Mouse (Mus musculus) hindbrain, embryonic 12.5 days (tissue): ENCODE measurements around the gene Ldhd. TPM values are rescaled to one million over a fixed set of nuclear protein-coding genes. Genes with fewer than 3 reads are reported as not detected.

Experiments
- ATAC-seq: fragments of 200-750 bp; cut with Nextera tagmentation; 2 replicates; pipeline ENCODE4 v1.8.0; 2017; ENCODE audit warnings: moderate TSS enrichment; ENCODE audit not compliant: low FRiP score
- H3K27ac ChIP-seq: fragments of 300-500 bp; sonication (generic); 2 replicates; pipeline ENCODE4 v1.5.1; 2016; ENCODE audit warnings: mild to moderate bottlenecking
- H3K27me3 ChIP-seq: fragments of 300-500 bp; sonication (generic); 2 replicates; pipeline ENCODE4 v1.6.1; 2016; ENCODE audit warnings: mild to moderate bottlenecking
- H3K36me3 ChIP-seq: fragments of 300-500 bp; sonication (generic); 2 replicates; pipeline ENCODE4 v1.6.1; 2016; ENCODE audit warnings: mild to moderate bottlenecking
- H3K4me1 ChIP-seq: fragments of 300-500 bp; sonication (generic); 2 replicates; pipeline ENCODE4 v1.6.1; 2016
- H3K4me2 ChIP-seq: fragments of 300-500 bp; sonication (generic); replicated peaks from 2 replicates; pipeline ENCODE4 v1.6.1; 2016; ENCODE audit warnings: mild to moderate bottlenecking
- H3K4me3 ChIP-seq: fragments of 300-500 bp; sonication (generic); 2 replicates; pipeline ENCODE4 v1.5.1; 2016; ENCODE audit warnings: mild to moderate bottlenecking
- H3K9ac ChIP-seq: fragments of 300-500 bp; sonication (generic); 2 replicates; pipeline ENCODE4 v1.6.1; 2016; ENCODE audit warnings: mild to moderate bottlenecking, moderate library complexity
- H3K9me3 ChIP-seq: fragments of 300-500 bp; sonication (generic); replicated peaks from 2 replicates; pipeline ENCODE4 v1.6.1; 2016; ENCODE audit warnings: mild to moderate bottlenecking
- WGBS: fragments of 180-500 bp; shearing (Covaris S2); methylation state at CpG from one replicate; pipeline ENCODE4 v1.1.7; 2016; 5-methylcytosine and 5-hydroxymethylcytosine counted together
- polyA plus RNA-seq: library from polyadenylated mRNA; unstranded; fragments of >200 nt; fragmentation: Nextera tagmentation; extraction: Ambion mirVana; gene quantifications from 2 replicates; pipeline ENCODE4 v1.2.1, GENCODE M21; 2016

The Ldhd gene
- polyA plus RNA-seq, 1 experiment from 2014 or later: 0.50 TPM

DNA sequence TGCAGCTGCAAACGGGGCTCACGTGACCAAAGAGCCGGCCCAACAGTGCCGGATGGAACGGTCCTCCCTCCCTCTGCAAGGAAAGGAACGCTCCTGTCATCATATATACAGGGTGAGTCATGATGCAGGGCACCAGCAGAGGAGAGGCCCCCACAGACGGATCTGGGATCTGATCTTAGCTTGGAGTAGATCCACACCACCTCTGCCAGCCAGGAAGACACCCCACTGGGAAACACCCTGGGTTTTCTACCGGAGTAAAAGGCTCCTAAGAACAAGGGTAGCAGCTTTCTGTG is 3.7 kb downstream of the Ldhd start:
- Histone ChIP-seq H3K36me3 (peaks cover 25% of the 10 kb centered on the region; the same call in 1 of the 2 replicates), H3K4me2 (no peak overlapping the region), H3K27me3 (no peaks in the 10 kb centered on the region), H3K9ac (no peak overlapping the region), H3K4me1 (peaks cover 6% of the 10 kb centered on the region), H3K9me3 (no peaks in the 10 kb centered on the region), H3K4me3 (no peak overlapping the region), H3K27ac (no peak overlapping the region)
- no peak for ATAC-seq
- WGBS: 83% methylated on average over 8 of the region's 8 CpGs

DNA sequence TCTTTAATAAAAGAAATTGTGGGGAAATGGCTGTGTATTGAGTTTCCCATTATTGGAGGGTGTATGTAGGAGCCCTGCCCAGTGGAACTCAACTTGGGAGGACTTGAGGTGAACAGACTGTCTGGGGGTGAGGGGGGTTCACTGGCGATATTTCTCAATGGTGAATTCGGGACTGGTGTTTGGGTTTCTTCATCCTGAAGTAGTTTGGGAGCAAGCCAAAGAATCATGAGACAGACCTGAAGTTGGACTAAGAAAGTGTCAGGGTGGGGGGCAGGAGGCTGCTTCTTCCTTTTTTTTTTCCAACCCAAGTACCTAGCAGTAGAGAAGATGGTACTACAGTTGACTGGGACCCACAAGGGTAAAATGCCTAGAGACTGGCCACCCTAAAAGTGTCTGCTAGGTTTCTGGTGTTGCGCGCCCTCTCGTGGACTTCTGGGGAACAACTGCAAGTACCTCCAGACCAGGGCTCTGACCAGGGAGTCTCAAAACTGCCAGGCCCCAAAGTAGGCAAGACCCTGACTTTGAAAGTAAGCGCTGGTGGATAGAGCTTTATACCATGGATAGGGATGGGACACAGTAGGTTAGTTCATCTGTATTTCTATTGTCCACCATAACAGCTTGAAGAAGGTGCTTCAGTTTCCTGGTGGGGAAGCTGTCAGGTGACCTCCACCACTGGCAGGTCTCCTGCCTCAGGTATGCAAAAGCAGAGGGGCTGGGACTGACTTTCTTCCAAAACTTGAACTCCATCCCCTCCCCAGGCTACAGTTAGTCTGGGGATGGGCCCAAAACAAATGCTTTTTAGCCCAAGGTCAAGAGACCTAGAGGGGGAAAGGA is 4.3 kb downstream of the Ldhd start:
- H3K27me3 ChIP-seq: no peaks in the 10 kb centered on the region
- no peak overlapping the region for H3K27ac ChIP-seq
- no peak overlapping the region for H3K4me3 ChIP-seq
- H3K4me1 ChIP-seq: peaks cover 9% of the 10 kb centered on the region
- H3K9me3 ChIP-seq: no peaks in the 10 kb centered on the region
- H3K36me3 ChIP-seq: peaks cover 29% of the 10 kb centered on the region; the same call in 1 of the 2 replicates
- H3K9ac ChIP-seq: no peak overlapping the region
- H3K4me2 ChIP-seq: no peak overlapping the region
- ATAC-seq: no peak
- 33% methylated on average over 6 of the region's 6 CpGs for WGBS

DNA sequence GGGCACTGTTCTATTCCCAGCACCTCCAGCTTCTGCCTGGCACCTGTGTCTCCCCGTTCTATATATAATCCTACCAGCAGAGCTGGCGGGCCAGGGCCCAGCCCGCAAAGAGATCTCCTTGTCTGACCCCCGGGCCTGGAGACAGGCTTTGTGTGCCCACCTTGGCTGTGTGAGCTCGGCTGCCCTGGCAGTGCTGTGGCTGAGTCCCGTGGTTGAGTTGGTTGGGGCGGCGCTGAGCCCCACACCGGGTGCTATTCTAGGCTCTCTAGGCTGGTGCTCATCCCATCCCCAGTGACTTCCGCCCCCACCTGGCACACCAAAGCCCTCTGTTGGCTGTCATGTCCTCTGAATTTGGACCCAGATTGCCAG is 5.3 kb downstream of the Ldhd start:
- no peaks in the 10 kb centered on the region for H3K9me3 ChIP-seq
- H3K4me1 ChIP-seq: peaks cover 9% of the 10 kb centered on the region
- no peaks in the 10 kb centered on the region for H3K27me3 ChIP-seq
- H3K27ac ChIP-seq: no peak overlapping the region; the same call in 1 of the 2 replicates
- 92% methylated on average over 10 of the region's 10 CpGs for WGBS
- peaks cover 38% of the 10 kb centered on the region for H3K36me3 ChIP-seq
- ATAC-seq: no peak
- no peak overlapping the region for H3K4me3 ChIP-seq
- H3K4me2 ChIP-seq: no peak overlapping the region
- no peak overlapping the region for H3K9ac ChIP-seq

DNA sequence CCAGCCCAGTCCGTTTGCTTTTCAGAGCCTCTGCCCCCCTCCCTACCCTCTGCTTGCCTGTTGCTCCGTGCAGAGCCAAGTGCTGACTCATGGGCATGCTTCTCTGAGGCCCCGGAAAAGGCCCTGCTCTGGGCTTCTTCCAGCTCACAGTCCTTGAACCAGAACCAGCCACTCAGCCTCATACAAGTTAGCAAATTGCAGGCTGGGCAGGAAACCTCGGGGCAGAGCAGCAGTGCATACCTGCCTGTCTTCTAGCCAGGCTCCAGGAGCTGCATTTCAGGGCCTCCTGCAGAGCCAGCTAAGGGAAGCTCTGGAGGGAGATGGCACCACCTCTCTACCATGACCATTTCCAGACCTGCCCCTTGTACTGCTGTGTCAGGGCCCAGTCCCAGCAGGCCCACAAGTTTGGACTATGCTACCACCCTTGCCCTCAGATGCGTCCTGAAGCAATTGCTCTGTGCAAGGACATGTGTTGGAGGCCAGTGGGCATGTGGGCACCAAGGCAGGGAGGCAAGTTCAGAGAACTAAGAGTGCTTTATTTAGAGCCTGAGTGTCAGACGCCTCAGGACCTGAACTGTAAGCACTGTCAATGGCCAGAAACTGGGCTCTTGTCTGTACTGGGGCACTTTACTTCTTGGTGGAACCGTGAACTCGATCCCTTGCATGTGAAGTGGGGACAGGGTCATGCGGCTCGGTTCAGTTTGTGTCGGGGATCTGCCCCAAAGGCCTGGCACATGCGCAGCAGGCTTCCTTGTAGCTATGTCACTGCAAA is 5.9 kb downstream of the Ldhd start:
- Histone ChIP-seq H3K4me1 (peaks cover 9% of the 10 kb centered on the region), H3K27me3 (no peaks in the 10 kb centered on the region), H3K4me2 (no peak overlapping the region), H3K9ac (no peak overlapping the region), H3K27ac (no peak overlapping the region), H3K4me3 (no peak overlapping the region), H3K9me3 (no peaks in the 10 kb centered on the region), H3K36me3 (peaks cover 42% of the 10 kb centered on the region)
- 85% methylated on average over 12 of the region's 12 CpGs for WGBS
- no peak for ATAC-seq

DNA sequence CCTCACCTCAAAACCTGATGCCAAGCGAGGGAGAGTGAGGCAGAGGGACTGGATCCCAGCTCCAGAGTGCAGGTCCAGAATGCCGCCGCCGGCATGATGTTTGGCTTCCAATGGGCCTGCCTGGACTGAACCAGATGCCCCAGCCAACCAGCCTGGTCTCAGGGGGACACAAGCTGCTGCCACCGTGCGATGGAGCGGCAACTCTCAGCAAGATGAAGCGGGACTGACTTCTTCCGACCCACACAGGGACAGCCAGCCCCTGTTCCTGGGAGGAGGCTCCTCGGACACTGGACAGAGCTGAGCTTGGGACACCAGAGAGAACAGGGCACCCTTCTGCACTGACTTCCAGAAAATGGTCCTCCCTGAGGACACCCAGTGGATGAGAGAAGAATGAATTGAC is 7.6 kb downstream of the Ldhd start:
- Histone ChIP-seq H3K4me3 (no peak overlapping the region), H3K36me3 (peaks cover 39% of the 10 kb centered on the region), H3K27me3 (no peaks in the 10 kb centered on the region), H3K4me1 (peaks cover 9% of the 10 kb centered on the region), H3K9ac (no peak overlapping the region), H3K4me2 (no peak overlapping the region), H3K27ac (no peak overlapping the region; the same call in 1 of the 2 replicates), H3K9me3 (no peaks in the 10 kb centered on the region)
- WGBS: 67% methylated on average over 10 of the region's 10 CpGs
- no peak for ATAC-seq

DNA sequence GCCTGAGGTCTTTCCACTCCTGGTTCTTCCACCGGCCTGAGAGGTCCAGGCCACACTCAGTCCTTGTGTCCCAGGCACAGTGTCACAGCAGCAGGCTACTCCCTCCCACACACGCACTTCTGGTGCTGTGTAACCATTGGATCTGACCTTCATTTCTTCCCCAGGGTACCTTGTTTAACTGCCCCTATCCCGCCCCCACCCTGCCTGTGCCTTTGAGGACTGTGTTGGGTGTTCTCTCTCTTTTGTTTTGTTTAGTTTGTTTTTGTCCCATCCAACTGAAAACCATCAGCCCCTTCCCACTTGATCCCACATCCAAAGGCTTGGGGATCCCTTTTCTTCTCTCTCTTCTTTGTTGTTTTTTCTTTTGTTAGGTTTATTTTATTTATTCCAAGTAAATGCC is 8.1 kb downstream of the Ldhd start:
- Histone ChIP-seq H3K4me3 (no peak overlapping the region), H3K36me3 (peaks cover 39% of the 10 kb centered on the region), H3K9ac (no peak overlapping the region), H3K4me1 (peaks cover 9% of the 10 kb centered on the region), H3K27ac (peak overlapping the region; percentile 7), H3K4me2 (no peak overlapping the region), H3K9me3 (no peaks in the 10 kb centered on the region), H3K27me3 (no peaks in the 10 kb centered on the region)
- no peak for ATAC-seq
- WGBS: 65% methylated on average over 3 of the region's 3 CpGs

DNA sequence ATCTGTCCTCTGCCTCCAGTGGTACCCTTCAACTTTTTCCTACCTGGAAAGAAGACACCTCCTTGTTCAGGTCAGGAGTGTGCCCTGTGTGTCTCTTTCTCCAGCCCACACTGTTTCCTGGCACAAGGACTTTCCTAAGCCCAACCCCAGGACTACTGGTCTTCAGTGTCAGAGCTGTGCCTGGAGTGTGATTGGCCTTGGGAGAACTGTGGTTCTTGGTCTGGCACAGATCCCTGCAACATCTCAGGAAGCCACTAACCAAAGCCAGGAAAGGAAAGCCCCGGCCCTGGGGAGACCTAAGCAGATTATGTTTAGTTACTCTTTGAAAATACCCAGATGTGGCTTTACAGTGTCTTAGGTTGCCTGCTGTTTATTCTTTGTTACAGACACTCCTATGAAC is 10.2 kb downstream of the Ldhd start:
- no peak overlapping the region for H3K9ac ChIP-seq
- H3K36me3 ChIP-seq: peaks cover 39% of the 10 kb centered on the region
- H3K4me3 ChIP-seq: no peak overlapping the region
- WGBS: 86% methylated on average over 1 of the region's 1 CpGs
- H3K4me1 ChIP-seq: peaks cover 12% of the 10 kb centered on the region
- ATAC-seq: no peak
- no peaks in the 10 kb centered on the region for H3K27me3 ChIP-seq
- H3K4me2 ChIP-seq: no peak overlapping the region
- H3K9me3 ChIP-seq: no peaks in the 10 kb centered on the region
- H3K27ac ChIP-seq: no peak overlapping the region

DNA sequence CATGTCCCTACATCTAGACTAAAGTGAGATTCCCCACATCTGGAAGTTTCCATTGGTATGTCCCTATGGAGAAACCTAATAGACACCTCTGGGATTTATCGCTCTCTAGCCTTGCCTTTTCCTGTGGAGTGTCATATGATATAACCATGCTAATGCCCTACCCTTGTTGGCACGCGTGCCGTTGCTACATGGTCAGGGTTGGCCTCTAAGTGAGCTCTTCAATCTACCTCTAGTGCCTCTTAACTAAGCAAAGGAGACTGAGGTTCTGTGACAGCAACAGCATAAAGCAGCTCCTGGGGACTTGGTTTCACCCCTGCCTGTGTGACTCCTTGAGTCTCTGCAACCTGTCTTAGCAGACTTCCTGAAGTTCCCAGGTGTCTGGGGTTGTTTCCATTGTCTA is 11.9 kb downstream of the Ldhd start:
- H3K27me3 ChIP-seq: no peaks in the 10 kb centered on the region
- H3K36me3 ChIP-seq: peaks cover 33% of the 10 kb centered on the region
- no peak overlapping the region for H3K4me3 ChIP-seq
- no peak overlapping the region for H3K4me2 ChIP-seq
- WGBS: 81% methylated on average over 4 of the region's 4 CpGs
- no peak for ATAC-seq
- H3K4me1 ChIP-seq: peaks cover 12% of the 10 kb centered on the region
- no peak overlapping the region; the same call in 1 of the 2 replicates for H3K9ac ChIP-seq
- H3K27ac ChIP-seq: no peak overlapping the region
- H3K9me3 ChIP-seq: no peaks in the 10 kb centered on the region

DNA sequence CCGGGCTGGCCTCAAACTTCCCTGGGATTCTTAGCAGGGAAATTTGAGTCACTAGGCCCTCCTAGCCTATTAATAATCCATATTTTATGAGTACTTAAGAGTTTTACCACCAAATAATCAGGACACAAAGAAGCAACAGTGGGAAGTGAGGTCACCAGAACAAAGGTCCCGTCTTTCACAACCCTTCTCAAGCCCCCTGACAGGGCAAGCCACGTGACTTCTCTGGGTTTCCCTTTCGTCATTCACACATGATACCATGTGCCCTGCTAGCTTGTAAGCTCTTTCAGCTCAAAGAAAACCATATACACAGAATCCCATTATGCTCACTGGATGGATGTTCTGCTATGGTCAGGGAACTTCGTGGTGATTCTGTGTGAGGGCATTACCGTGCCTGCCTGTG is 12.4 kb downstream of the Ldhd start:
- 58% methylated on average over 6 of the region's 6 CpGs for WGBS

DNA sequence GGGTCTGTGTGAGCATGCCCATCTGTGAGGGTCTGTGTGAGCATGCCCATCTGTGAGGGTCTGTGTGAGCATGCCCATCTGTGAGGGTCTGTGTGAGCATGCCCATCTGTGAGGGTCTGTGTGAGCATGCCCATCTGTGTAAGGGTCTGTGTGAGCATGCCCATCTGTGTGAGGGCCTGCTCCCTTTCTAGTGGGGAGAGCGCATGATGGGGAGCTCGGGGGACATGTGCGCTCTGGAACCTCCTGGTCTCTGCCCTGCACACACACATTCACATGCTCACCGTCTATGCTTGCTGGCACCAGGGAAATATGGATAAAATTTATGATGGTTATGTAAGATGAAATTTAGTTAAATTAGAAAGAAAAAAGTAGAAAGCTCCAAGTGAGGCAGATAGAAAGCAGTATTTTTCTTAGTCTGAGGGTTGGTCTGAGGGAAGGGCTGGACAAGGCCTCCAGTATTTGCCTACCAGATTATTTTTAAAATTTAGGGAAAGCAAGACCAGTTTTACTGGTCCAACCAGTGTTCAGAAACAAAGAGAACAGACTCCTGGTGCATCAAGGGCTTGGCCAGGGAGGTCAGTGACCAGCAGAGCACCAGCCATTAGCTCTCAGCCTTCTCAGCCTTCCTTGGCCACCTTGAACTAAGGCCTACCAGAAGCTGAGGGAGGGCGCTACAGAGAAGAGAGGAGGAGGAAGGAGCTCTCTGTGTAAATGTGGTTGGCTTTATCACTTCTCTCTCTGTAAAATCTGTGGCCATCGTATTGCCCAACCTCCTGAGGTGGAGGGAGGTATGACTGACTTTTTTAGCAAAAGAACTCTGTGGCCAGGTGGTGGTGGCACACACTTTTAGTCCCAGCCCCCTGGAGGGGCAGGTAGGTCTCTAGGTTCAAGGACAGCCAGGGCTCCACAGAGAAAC is 15.1 kb downstream of the Ldhd start:
- Histone ChIP-seq H3K27me3 (no peaks in the 10 kb centered on the region), H3K27ac (no peak overlapping the region), H3K4me2 (no peak overlapping the region), H3K4me1 (0 out of 2 replicates have a peak, but pooled peaks cover 3% of the 10 kb centered on the region), H3K36me3 (peaks cover 31% of the 10 kb centered on the region), H3K4me3 (no peak overlapping the region), H3K9me3 (no peaks in the 10 kb centered on the region), H3K9ac (no peak overlapping the region)
- 93% methylated on average over 6 of the region's 6 CpGs for WGBS
- ATAC-seq: no peak

More for the DNA sequence above, 12.4 kb downstream of the Ldhd start:
- H3K9me3 ChIP-seq: no peaks in the 10 kb centered on the region
- H3K9ac ChIP-seq: no peak overlapping the region; the same call in 1 of the 2 replicates
- no peak overlapping the region for H3K4me3 ChIP-seq
- no peak overlapping the region for H3K27ac ChIP-seq
- H3K4me1 ChIP-seq: peaks cover 12% of the 10 kb centered on the region
- H3K4me2 ChIP-seq: no peak overlapping the region
- H3K27me3 ChIP-seq: no peaks in the 10 kb centered on the region
- H3K36me3 ChIP-seq: peaks cover 37% of the 10 kb centered on the region
- ATAC-seq: no peak

DNA sequence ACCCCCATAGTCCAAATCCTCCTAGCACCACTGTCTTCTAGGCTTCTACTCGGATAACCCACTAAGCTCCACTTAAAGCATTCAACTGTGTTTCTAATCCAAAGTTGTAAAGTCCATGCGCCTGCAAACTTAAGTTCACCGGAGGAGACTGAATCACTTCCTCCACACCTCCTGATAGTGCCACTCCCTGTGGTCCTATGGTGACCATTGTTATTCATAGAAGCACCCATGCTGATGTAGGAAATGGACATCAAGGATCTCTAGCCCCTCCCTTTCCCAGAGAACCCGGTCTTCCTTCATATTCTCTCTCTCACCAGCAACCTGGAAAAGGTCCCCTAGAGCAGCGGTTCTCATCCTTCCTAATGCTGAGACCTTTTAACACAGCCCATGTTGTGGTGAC is 17.0 kb downstream of the Ldhd start:
- no peaks in the 10 kb centered on the region for H3K27me3 ChIP-seq
- no peak overlapping the region for H3K27ac ChIP-seq
- ATAC-seq: no peak
- no peak overlapping the region for H3K4me2 ChIP-seq
- no peaks in the 10 kb centered on the region for H3K9me3 ChIP-seq
- no peak overlapping the region for H3K4me3 ChIP-seq
- peaks cover 21% of the 10 kb centered on the region for H3K36me3 ChIP-seq
- 90% methylated on average over 5 of the region's 5 CpGs for WGBS
- H3K9ac ChIP-seq: no peak overlapping the region
- 0 out of 2 replicates have a peak, but pooled peaks cover 5% of the 10 kb centered on the region for H3K4me1 ChIP-seq

DNA sequence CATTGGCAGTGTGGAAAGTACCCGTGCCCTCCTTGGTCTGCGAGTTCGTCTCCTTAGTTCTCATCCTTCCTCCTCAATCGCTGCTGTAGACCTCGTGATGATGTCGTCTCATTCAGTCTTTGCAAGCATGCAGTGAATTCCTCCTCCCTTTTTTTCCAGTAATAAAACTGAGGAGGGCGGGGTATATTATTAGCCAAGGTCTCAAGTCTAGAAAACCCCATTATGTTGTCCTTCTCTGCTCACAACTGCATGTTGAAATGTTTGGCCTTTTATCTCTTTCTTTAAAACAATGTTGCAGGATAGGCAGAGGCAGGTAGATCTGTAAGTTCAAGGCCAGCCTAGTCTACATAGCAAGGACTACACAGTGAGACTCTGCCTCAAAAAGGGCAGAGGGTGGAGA is 22.8 kb downstream of the Ldhd start:
- Histone ChIP-seq H3K4me3 (no peak overlapping the region), H3K36me3 (peaks cover 12% of the 10 kb centered on the region), H3K4me1 (0 out of 2 replicates have a peak, but pooled peaks cover 2% of the 10 kb centered on the region), H3K4me2 (no peak overlapping the region), H3K9me3 (no peaks in the 10 kb centered on the region), H3K27ac (no peak overlapping the region), H3K9ac (no peak overlapping the region), H3K27me3 (no peaks in the 10 kb centered on the region)
- no peak for ATAC-seq
- WGBS: 96% methylated on average over 7 of the region's 7 CpGs
